Mouse (Mus musculus): ENCODE data around the gene Hps4.
"Not testable (repeated sequence)": the region's sequence is repeated elsewhere in the genome, so short reads cannot be mapped to it uniquely, and the experiment has no call there.

The Hps4 gene

DNA sequence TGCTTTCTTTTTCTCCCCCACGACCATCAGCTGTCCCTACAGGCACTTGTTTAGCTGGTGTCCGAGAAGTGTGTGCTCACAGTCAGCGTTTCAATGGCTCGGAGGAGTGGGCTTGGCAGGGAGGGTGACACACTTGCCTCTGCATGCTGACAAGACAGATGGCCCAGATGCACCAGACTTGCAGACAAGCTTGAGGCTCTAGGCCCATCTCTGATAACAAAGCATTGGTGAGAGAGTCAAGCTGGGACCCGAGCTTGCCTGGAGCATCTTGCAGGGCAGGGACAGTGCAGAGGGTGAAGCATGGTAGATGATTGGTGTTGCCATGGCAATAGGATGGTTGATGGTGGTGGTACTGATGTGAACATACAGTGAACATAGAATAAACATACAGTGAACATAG is 66.4 kb downstream of the Hps4 start:
- DNase-seq, result peak; percentile 56

DNA sequence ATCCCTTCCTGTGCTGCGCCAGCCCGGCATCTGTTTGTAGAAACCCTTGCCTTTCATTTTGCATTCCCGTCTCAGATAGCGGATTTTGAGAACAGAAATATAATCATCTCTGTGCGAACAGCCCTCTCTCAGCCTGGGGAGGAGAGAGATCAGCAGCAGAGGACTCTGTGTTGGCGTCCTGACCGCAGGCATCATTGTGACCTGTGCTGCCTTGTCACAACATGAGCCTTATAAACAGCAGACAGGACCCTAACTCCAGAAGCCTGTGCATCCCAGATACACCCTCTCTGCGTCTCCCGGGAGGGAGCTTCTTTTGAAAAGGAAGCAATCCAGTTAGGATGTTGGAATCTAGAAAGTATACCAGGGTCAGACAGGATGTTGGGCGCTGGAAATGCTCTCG is 68.2 kb downstream of the Hps4 start:
- no peak for DNase-seq

DNA sequence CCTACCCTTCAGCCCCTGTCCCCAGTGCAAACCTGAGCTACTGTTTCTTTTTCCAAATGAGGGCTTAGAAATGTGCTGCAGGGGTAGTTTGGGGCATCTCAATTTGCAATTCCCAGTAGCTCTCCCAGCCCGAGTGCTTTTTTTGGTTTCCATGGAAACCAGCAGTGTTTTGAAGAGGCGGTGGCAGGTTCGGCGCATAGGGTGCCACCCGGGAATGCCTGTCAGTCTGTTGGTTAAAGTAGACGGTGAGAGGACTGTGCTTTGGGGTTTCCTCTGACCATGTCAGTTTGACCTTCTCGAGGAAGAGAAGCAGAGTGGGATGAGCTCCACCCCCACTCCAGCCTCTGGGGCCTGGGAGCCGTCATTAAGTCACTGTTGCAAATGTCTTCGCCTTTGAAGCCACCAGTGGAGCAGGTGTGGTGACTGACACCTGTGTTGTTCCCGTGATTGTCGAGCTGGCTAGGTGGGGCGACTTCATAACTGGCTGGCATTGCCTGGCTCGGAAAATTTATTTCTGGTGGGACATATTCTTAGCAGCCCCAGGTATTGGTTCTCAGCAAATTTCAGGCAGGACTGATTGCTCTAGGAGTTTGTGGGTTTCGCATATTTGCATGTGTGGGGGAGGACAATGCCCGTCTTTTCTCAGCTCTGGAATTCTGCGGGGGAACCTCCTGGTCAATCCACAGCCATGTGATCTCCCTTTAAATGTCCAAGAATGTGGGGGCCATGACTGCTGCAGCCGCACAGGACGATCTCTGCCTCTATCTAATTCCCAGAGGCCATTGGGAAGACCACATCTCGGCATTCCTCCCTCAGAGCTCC is 68.8 kb downstream of the Hps4 start:
- peak; percentile 48 for DNase-seq

DNA sequence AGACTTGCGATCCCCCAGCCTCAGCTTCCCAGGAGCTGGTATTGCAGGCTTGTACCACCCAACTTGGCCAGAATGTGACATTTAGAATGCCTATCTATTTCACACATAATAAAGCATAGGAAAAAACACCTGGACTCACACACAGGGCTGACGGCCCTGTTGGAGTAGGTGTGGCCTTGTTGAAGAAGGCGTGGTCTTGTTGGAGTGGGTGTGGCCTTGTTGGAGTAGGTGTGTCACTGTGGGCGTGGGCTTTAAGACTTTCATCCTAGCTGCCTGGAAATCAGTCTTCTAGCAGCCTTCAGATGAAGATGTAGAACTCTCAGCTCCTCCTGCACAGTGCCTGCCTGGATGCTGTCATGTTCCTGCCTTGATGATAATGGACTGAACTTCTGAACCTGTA is 69.9 kb downstream of the Hps4 start:
- not testable (repeated sequence) for DNase-seq

DNA sequence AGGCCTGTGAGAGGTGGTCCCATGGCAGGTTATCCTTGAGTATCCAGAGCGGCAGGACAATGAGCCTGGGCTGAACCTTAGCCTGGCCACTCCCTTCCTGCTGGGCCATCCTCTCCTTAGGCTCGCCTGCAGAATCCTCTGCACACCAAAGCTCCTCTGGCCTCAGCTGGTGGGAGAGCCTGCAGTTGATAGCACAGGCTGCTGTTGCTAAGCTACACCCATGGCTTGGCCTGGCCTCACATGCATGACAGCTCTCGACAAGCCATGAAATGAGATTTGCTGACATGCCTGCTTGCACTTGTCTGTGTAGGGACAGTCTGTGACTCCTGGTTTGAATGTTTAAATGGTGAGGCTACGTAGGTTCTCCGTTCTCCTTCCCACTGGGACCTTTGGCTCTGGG is 73.8 kb downstream of the Hps4 start:
- peak; percentile 70 for DNase-seq

DNA sequence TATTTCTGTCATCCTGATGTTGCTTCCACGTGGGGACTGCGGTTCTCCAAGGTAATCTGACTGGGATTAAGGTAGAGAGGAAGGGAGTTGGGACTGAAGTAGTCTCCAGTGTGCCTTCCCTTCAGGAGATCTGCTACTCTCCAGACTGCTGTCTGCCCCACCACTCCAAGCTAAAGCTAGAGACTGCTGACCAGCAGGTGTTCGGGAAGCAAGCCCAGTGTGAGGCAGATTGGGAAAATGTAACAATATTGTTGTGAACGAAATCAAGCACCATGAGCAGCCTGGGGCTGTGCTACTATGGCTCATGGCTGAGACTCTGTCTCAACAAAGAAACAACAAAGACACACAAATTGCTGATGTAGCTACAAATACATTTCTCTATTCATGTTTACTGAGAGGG is 75.1 kb downstream of the Hps4 start:
- DNase-seq, result no peak

DNA sequence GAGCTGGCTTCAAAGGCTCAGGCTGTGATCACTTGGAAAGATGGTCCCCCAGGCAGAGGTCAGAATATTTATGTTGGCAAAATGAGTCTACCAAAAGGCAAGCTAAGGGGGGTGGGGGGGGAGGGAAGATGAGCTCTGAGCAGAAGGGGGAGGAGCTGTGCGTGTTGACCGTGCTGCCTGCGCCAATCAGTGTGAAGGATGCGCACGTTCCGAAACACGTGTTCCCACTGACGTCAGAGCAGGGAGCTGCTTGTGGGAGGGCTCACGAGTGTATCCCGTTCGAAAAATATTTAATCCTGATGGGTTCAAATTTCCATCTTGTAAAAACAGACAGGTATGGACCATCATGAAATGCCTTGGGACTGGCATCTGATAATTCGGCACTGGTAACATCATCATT is 76.7 kb downstream of the Hps4 start:
- peak; percentile 53 for DNase-seq

DNA sequence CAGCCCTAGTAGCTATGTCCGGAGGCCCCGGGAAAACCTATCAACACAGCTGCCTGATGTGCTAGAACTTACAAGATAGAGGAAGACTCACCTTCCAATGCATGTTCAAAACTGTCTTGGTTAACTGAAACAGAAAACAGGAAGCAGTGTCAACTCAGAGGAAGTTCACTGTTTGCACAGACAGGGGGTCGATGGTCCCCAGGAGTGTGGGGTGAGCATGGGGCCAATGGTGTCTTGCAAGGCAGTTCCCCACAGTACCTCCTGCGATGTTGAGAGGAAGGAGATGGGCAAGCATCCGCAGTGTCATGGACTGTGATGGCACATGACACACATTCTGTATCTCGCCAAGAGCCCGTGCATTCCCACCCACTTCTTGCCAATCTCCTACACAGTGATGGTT is 83.8 kb downstream of the Hps4 start:
- no peak for DNase-seq

DNA sequence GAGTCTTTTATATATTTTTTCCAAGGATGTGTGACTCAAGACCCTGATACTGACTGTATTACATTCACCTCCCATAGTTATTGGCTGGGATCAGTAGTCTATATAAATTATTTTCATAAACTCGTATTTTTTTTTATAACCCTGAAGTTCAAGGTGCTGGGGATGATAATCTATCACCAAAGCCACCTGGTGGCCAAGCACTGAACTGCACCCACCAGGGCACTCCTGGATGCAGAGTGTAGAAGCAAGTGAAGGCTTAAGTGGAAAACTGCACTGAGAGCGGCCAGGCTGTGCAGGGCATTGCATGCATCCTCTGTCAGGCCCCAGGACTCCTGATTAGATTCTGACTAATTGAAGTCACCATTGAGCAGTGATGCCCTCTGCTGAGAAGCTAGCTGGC is 84.4 kb downstream of the Hps4 start:
- DNase-seq, result peak; percentile 72

Data from retina, postnatal 1 day (tissue).